In genomic region chr2:120113476-120113875, GRCm38 (mm10) we compare ENCODE assay signal across 19 mouse cellular contexts. TPM values are rescaled to one million over a fixed set of nuclear protein-coding genes. Genes with fewer than 3 reads are reported as not detected.
A peak's percentile ranks its signal among the peaks of the same experiment; 100 is the strongest.
DNase-seq lines count a peak whose midpoint lies in the region; ATAC-seq and TF ChIP-seq lines count a peak whose summit lies in the region.
"Had no signal": no experiment of that assay in that cellular context is flagged by ENCODE, and none has a peak within 500 bp of the region (broad histone marks: within the 10 kb centered on the region; RNA-seq: fewer than 3 reads in every experiment).

No protein-coding gene starts in this region.

- no peak overlapping the region for H3K4me2 ChIP-seq in heart, embryonic 13.5 days
- H3K4me2 ChIP-seq in lung, embryonic 15.5 days: no peak overlapping the region
- H3K4me2 ChIP-seq in myocyte (ENCODE audit: low read depth): peak overlapping the region; percentile 2
- H3K4me2 ChIP-seq: hindbrain, embryonic 14.5 days; kidney, embryonic 15.5 days; limb, embryonic 13.5 days; midbrain, embryonic 13.5 days had no signal

- H3K4me1 ChIP-seq in heart, embryonic 13.5 days: peaks cover 73% of the 10 kb centered on the region
- peaks cover 36% of the 10 kb centered on the region for H3K4me1 ChIP-seq in lung, embryonic 15.5 days
- H3K4me1 ChIP-seq: midbrain, embryonic 13.5 days had no signal

- TF ChIP-seq POLR2A in myocyte (IDR thresholded peaks at IDR 0.05; ENCODE audit: insufficient read length, low read depth): no peak

- no peak for DNase-seq in heart, postnatal 14 days
- peak; percentile 87 for DNase-seq in NIH3T3 (ENCODE audit: low read depth)
- no peak for DNase-seq in frontal cortex, postnatal 25 days (ENCODE audit: low spot score in 2 of 2)
- DNase-seq: adrenal gland, adult 2 months; B cell, adult 2 months; cerebellum, adult 9-10 months; gastrocnemius, postnatal 36 days; kidney, postnatal 4 days; layer of hippocampus, adult 9-11 months had no signal

- no peaks in the 10 kb centered on the region for H3K36me3 ChIP-seq in heart, embryonic 13.5 days
- H3K36me3 ChIP-seq in lung, embryonic 15.5 days: no peaks in the 10 kb centered on the region
- no peaks in the 10 kb centered on the region for H3K36me3 ChIP-seq in myocyte (ENCODE audit: control insufficient read depth, insufficient read depth)
- H3K36me3 ChIP-seq: embryonic facial prominence, embryonic 10.5 days; kidney, embryonic 15.5 days; limb, embryonic 13.5 days; midbrain, embryonic 13.5 days had no signal

- peaks cover 27% of the 10 kb centered on the region for H3K79me2 ChIP-seq in myocyte (ENCODE audit: control insufficient read depth, insufficient read depth)

- peak overlapping the region; percentile 64 for H3K27ac ChIP-seq in heart, embryonic 13.5 days (replicated peaks)
- H3K27ac ChIP-seq in lung, embryonic 15.5 days: 0 out of 2 replicates have a peak overlapping the region, but pooled peaks have one; percentile 17
- H3K27ac ChIP-seq: embryonic facial prominence, embryonic 10.5 days; hindbrain, embryonic 14.5 days; kidney, embryonic 15.5 days; limb, embryonic 13.5 days; liver, embryonic 14.5 days; midbrain, embryonic 13.5 days had no signal

- H3ac ChIP-seq in myocyte (ENCODE audit: control insufficient read depth, insufficient read length): no peak overlapping the region

- no peaks in the 10 kb centered on the region for H3K9me3 ChIP-seq in heart, embryonic 13.5 days
- no peaks in the 10 kb centered on the region for H3K9me3 ChIP-seq in lung, embryonic 15.5 days
- H3K9me3 ChIP-seq: embryonic facial prominence, embryonic 10.5 days; kidney, embryonic 15.5 days; limb, embryonic 13.5 days; midbrain, embryonic 13.5 days had no signal

- WGBS in heart, embryonic 13.5 days: 78% methylated on average over 6 of the region's 6 CpGs
- 57% methylated on average over 6 of the region's 6 CpGs for WGBS in lung, embryonic 15.5 days

- H3K9ac ChIP-seq in heart, embryonic 13.5 days: no peak overlapping the region
- no peak overlapping the region for H3K9ac ChIP-seq in lung, embryonic 15.5 days
- H3K9ac ChIP-seq: hindbrain, embryonic 14.5 days; kidney, embryonic 15.5 days; limb, embryonic 13.5 days; liver, embryonic 14.5 days; midbrain, embryonic 13.5 days had no signal

- no peaks in the 10 kb centered on the region for H3K27me3 ChIP-seq in heart, embryonic 13.5 days (replicated peaks)
- no peaks in the 10 kb centered on the region for H3K27me3 ChIP-seq in lung, embryonic 15.5 days
- H3K27me3 ChIP-seq in myocyte (ENCODE audit: control insufficient read depth, insufficient read depth, insufficient read length): no peaks in the 10 kb centered on the region
- H3K27me3 ChIP-seq: kidney, embryonic 15.5 days; limb, embryonic 13.5 days; midbrain, embryonic 13.5 days had no signal

- ATAC-seq in heart, embryonic 13.5 days (ENCODE audit: extremely low read depth, insufficient number of reproducible peaks, low FRiP score, low TSS enrichment): no peak
- no peak for ATAC-seq in lung, embryonic 15.5 days (ENCODE audit: borderline replicate concordance, extremely low read depth, low FRiP score, low TSS enrichment)
- no peak for ATAC-seq in granulocyte monocyte progenitor cell, adult 5-6 weeks (replicated peaks; ENCODE audit: poor library complexity, severe bottlenecking)
- ATAC-seq: midbrain, embryonic 13.5 days had no signal

- H3K4me3 ChIP-seq in heart, embryonic 13.5 days: no peak overlapping the region
- no peak overlapping the region for H3K4me3 ChIP-seq in lung, embryonic 15.5 days
- H3K4me3 ChIP-seq in myocyte: no peak overlapping the region
- H3K4me3 ChIP-seq: embryonic facial prominence, embryonic 10.5 days; kidney, embryonic 15.5 days; limb, embryonic 13.5 days; midbrain, embryonic 13.5 days had no signal

- intact Hi-C loops in heart, postnatal 14 days (cut with DNase I): no loop called here

TF ChIP-seq in myocyte, 11 proteins besides CTCF, POLR2A, EP300 and RAD21:
- TF ChIP-seq CEBPB (IDR thresholded peaks at IDR 0.05; ENCODE audit: insufficient read depth, poor library complexity, severe bottlenecking) (no peak), POLR2AphosphoS2 (IDR thresholded peaks at IDR 0.05; ENCODE audit: insufficient read length, low read depth) (no peak), MYOD1 (IDR thresholded peaks at IDR 0.05; ENCODE audit: control insufficient read depth in 1 of 3, insufficient read length in 2 of 3, low read depth in 2 of 3) (no peak), E2F4 (IDR thresholded peaks at IDR 0.05; ENCODE audit: insufficient read depth) (no peak), MYOG (IDR thresholded peaks at IDR 0.05; ENCODE audit: control insufficient read depth in 1 of 3, insufficient read depth in 1 of 3, insufficient read length in 2 of 3, low read depth in 2 of 3) (no peak)

RNA-seq across cellular contexts. Expression of gene Ehd4, which starts 40.9 kb away (rescaled TPM):
- polyA plus RNA-seq in heart, embryonic 13.5 days (2015; fragmentation: Nextera tagmentation; extraction: Ambion mirVana): 164 and 183 TPM in 2 replicates
- total RNA-seq in heart, postnatal 14 days (2021): 100 to 1,000 TPM; 439 to 440 TPM
- 89.4 and 96.5 TPM in 2 replicates for polyA plus RNA-seq in lung, embryonic 15.5 days (2015; fragmentation: Nextera tagmentation; extraction: Ambion mirVana)
- polyA plus RNA-seq in myocyte (2012; fragmentation: generic; extraction: Trizol): 101 TPM
- total RNA-seq in granulocyte monocyte progenitor cell, adult 5-6 weeks (2014; fragmentation: Nextera tagmentation): 27.0 and 33.4 TPM in 2 replicates
- 29.4 and 30.3 TPM in 2 replicates for total RNA-seq in granulocyte monocyte progenitor cell, adult 5-6 weeks (2017)
